Mouse (Mus musculus): ENCODE measurements around the gene Dock9.

GRCm38 (mm10) chr14:121613490-121613889 is 184.1 kb downstream of the Dock9 start:
- TF ChIP-seq POLR2A (IDR thresholded peaks at IDR 0.05; ENCODE audit: insufficient read length, low read depth): no peak
- no peak for TF ChIP-seq MAX (IDR thresholded peaks at IDR 0.05; ENCODE audit: low read depth)
- no peak for TF ChIP-seq TCF12 (IDR thresholded peaks at IDR 0.05; ENCODE audit: insufficient read depth, poor library complexity, severe bottlenecking)
- TF ChIP-seq E2F4 (IDR thresholded peaks at IDR 0.05; ENCODE audit: insufficient read depth): no peak
- TF ChIP-seq USF1 (IDR thresholded peaks at IDR 0.05; ENCODE audit: low read depth): no peak
- TF ChIP-seq POLR2AphosphoS2 (IDR thresholded peaks at IDR 0.05; ENCODE audit: insufficient read length, low read depth): no peak
- no peak for TF ChIP-seq MYOG (IDR thresholded peaks at IDR 0.05; ENCODE audit: control insufficient read depth in 1 of 3, insufficient read depth in 1 of 3, insufficient read length in 2 of 3, low read depth in 2 of 3)

Data from myocyte (in vitro differentiated cells).